Comparison of ENCODE assay signal across 8 mouse cellular contexts in genomic region chr7:141403305-141403704, GRCm38 (mm10). TPM values are rescaled to one million over a fixed set of nuclear protein-coding genes. Genes with fewer than 3 reads are reported as not detected.
DNase-seq lines count a peak whose midpoint lies in the region; ATAC-seq lines count a peak whose summit lies in the region.

No protein-coding gene starts in this region.

- H3K36me3 ChIP-seq in embryonic facial prominence, embryonic 14.5 days (ENCODE audit: control insufficient read depth, insufficient read depth, low read length) = peaks cover 53% of the 10 kb centered on the region
- H3K36me3 ChIP-seq in midbrain, embryonic 11.5 days (ENCODE audit: control insufficient read depth, insufficient read depth, low read length) = peaks cover 16% of the 10 kb centered on the region

- H3K9me3 ChIP-seq in embryonic facial prominence, embryonic 14.5 days (ENCODE audit: control insufficient read depth, low read length) = no peaks in the 10 kb centered on the region
- H3K9me3 ChIP-seq in midbrain, embryonic 11.5 days (ENCODE audit: control insufficient read depth, low read length) = no peaks in the 10 kb centered on the region

- intact Hi-C loops in heart, postnatal 36 days (cut with DNase I) = no loop called here

- no peaks in the 10 kb centered on the region for H3K4me1 ChIP-seq in embryonic facial prominence, embryonic 14.5 days (ENCODE audit: control insufficient read depth, insufficient read depth, low read length)
- no peaks in the 10 kb centered on the region for H3K4me1 ChIP-seq in midbrain, embryonic 11.5 days (ENCODE audit: control insufficient read depth, insufficient read depth, low read length)

- H3K4me2 ChIP-seq in embryonic facial prominence, embryonic 14.5 days (ENCODE audit: low read depth, low read length) = no peak overlapping the region
- no peak overlapping the region for H3K4me2 ChIP-seq in midbrain, embryonic 11.5 days

- no peak overlapping the region for H3K9ac ChIP-seq in embryonic facial prominence, embryonic 14.5 days (ENCODE audit: low read depth, low read length)
- no peak overlapping the region for H3K9ac ChIP-seq in midbrain, embryonic 11.5 days (ENCODE audit: low read length)

- no peak overlapping the region for H3K27ac ChIP-seq in embryonic facial prominence, embryonic 14.5 days (replicated peaks; ENCODE audit: low read depth, low read length)
- H3K27ac ChIP-seq in midbrain, embryonic 11.5 days (ENCODE audit: low read depth, low read length) = no peak overlapping the region

- peak; percentile 55 to 63 for DNase-seq in layer of hippocampus, postnatal 10 days (ENCODE audit: low spot score in 2 of 2)
- DNase-seq in layer of hippocampus, adult 8-10 months (ENCODE audit: low spot score in 2 of 2) = no peak
- DNase-seq in adrenal gland, adult 8-10 months = peak; percentile 65
- DNase-seq in embryonic facial prominence, embryonic 14.5 days (ENCODE audit: low spot score) = peak; percentile 42
- peak; percentile 49 to 64 for DNase-seq in heart, postnatal 36 days
- DNase-seq in kidney, postnatal 36 days = peak; percentile 58 to 82
- DNase-seq in midbrain, embryonic 11.5 days (ENCODE audit: low spot score, missing footprints) = peak; percentile 88
- DNase-seq in spleen, postnatal 4 days (ENCODE audit: low spot score in 2 of 2) = peak; percentile 65 to 83

- no peaks in the 10 kb centered on the region for H3K27me3 ChIP-seq in embryonic facial prominence, embryonic 14.5 days (replicated peaks; ENCODE audit: control insufficient read depth, insufficient read depth, low read length)
- no peaks in the 10 kb centered on the region for H3K27me3 ChIP-seq in midbrain, embryonic 11.5 days (ENCODE audit: control insufficient read depth, insufficient read depth, low read length)

- H3K4me3 ChIP-seq in embryonic facial prominence, embryonic 14.5 days (ENCODE audit: low read depth, low read length) = no peak overlapping the region
- H3K4me3 ChIP-seq in midbrain, embryonic 11.5 days (ENCODE audit: low read depth, low read length) = no peak overlapping the region

- ATAC-seq in embryonic facial prominence, embryonic 14.5 days (ENCODE audit: low read depth) = peak; percentile 53; the same call in 1 of the 2 replicates
- peak; percentile 54; the same call in 1 of the 2 replicates for ATAC-seq in midbrain, embryonic 11.5 days (ENCODE audit: low FRiP score)

- WGBS in embryonic facial prominence, embryonic 14.5 days = 53% methylated on average over 5 of the region's 5 CpGs
- 55% methylated on average over 5 of the region's 5 CpGs for WGBS in midbrain, embryonic 11.5 days

RNA-seq across cellular contexts. Expression of gene Gatd1, which starts 10.6 kb away (rescaled TPM):
- total RNA-seq in layer of hippocampus, postnatal 10 days (2021) = 10 to 100 TPM; 34.4 to 39.3 TPM
- 10 to 100 TPM; 36.8 to 41.3 (median 38.6) TPM for total RNA-seq in layer of hippocampus, adult 8-10 months (2022)
- 10 to 100 TPM; 38.9 to 52.2 (median 47.6) TPM for total RNA-seq in adrenal gland, adult 8-10 months (2022)
- polyA plus RNA-seq in embryonic facial prominence, embryonic 14.5 days (2014; fragmentation: Nextera tagmentation; extraction: Ambion mirVana) = 37.1 and 51.1 TPM in 2 replicates
- 10 to 100 TPM; 14.9 to 16.7 TPM for total RNA-seq in heart, postnatal 36 days (2021)
- polyA plus RNA-seq in midbrain, embryonic 11.5 days (2014; fragmentation: Nextera tagmentation; extraction: Ambion mirVana) = 34.0 and 36.1 TPM in 2 replicates

RNA-seq across cellular contexts. Expression of gene Taldo1, which starts 11.3 kb away (rescaled TPM):
- 100 to 1,000 TPM; 115 to 126 TPM for total RNA-seq in layer of hippocampus, postnatal 10 days (2021)
- 100 to 1,000 TPM; 107 to 127 (median 116) TPM for total RNA-seq in layer of hippocampus, adult 8-10 months (2022)
- 100 to 1,000 TPM; 429 to 671 (median 576) TPM for total RNA-seq in adrenal gland, adult 8-10 months (2022)
- polyA plus RNA-seq in embryonic facial prominence, embryonic 14.5 days (2014; fragmentation: Nextera tagmentation; extraction: Ambion mirVana) = 248 and 250 TPM in 2 replicates
- 100 to 1,000 TPM; 114 to 116 TPM for total RNA-seq in heart, postnatal 36 days (2021)
- 386 and 400 TPM in 2 replicates for polyA plus RNA-seq in midbrain, embryonic 11.5 days (2014; fragmentation: Nextera tagmentation; extraction: Ambion mirVana)

RNA-seq across cellular contexts. Expression of gene Cend1, which starts 26.0 kb away (rescaled TPM):
- total RNA-seq in layer of hippocampus, postnatal 10 days (2021) = 100 to 1,000 TPM; 259 to 281 TPM
- 100 to 1,000 TPM; 248 to 286 (median 272) TPM for total RNA-seq in layer of hippocampus, adult 8-10 months (2022)
- total RNA-seq in adrenal gland, adult 8-10 months (2022) = 1 to 10 TPM; 1.5 to 2.6 (median 2.1) TPM
- polyA plus RNA-seq in embryonic facial prominence, embryonic 14.5 days (2014; fragmentation: Nextera tagmentation; extraction: Ambion mirVana) = 2.8 and 4.5 TPM in 2 replicates
- 1 to 10 TPM in 1 of 2 experiments, under 1 TPM in 1; 0.80 to 1.5 TPM for total RNA-seq in heart, postnatal 36 days (2021)
- 5.8 and 5.9 TPM in 2 replicates for polyA plus RNA-seq in midbrain, embryonic 11.5 days (2014; fragmentation: Nextera tagmentation; extraction: Ambion mirVana)

RNA-seq across cellular contexts. Expression of gene Slc25a22, which starts 34.4 kb away (rescaled TPM):
- 100 to 1,000 TPM; 281 to 341 TPM for total RNA-seq in layer of hippocampus, postnatal 10 days (2021)
- total RNA-seq in layer of hippocampus, adult 8-10 months (2022) = 100 to 1,000 TPM; 295 to 343 (median 318) TPM
- total RNA-seq in adrenal gland, adult 8-10 months (2022) = 100 to 1,000 TPM in 3 of 4 experiments, 10 to 100 TPM in 1; 86.7 to 109 (median 104) TPM
- polyA plus RNA-seq in embryonic facial prominence, embryonic 14.5 days (2014; fragmentation: Nextera tagmentation; extraction: Ambion mirVana) = 29.1 and 30.7 TPM in 2 replicates
- 10 to 100 TPM; 60.0 to 96.2 TPM for total RNA-seq in heart, postnatal 36 days (2021)
- 31.2 and 31.9 TPM in 2 replicates for polyA plus RNA-seq in midbrain, embryonic 11.5 days (2014; fragmentation: Nextera tagmentation; extraction: Ambion mirVana)

RNA-seq across cellular contexts. Expression of gene Pidd1, which starts 40.5 kb away (rescaled TPM):
- 1 to 10 TPM; 2.1 to 3.8 TPM for total RNA-seq in layer of hippocampus, postnatal 10 days (2021)
- total RNA-seq in layer of hippocampus, adult 8-10 months (2022) = 1 to 10 TPM; 1.1 to 2.0 (median 1.5) TPM
- 1 to 10 TPM; 1.0 to 2.3 (median 1.4) TPM for total RNA-seq in adrenal gland, adult 8-10 months (2022)
- polyA plus RNA-seq in embryonic facial prominence, embryonic 14.5 days (2014; fragmentation: Nextera tagmentation; extraction: Ambion mirVana) = 7.1 and 7.4 TPM in 2 replicates
- under 1 TPM; 0.60 to 0.78 TPM for total RNA-seq in heart, postnatal 36 days (2021)
- 7.4 and 7.8 TPM in 2 replicates for polyA plus RNA-seq in midbrain, embryonic 11.5 days (2014; fragmentation: Nextera tagmentation; extraction: Ambion mirVana)

Comparison
In these comparisons a context has a peak if more than half of its experiments do, and no peak if none do; other contexts are left out.
1. DNase-seq: peak in layer of hippocampus, postnatal 10 days (2 of 2), adrenal gland, adult 8-10 months (single experiment), embryonic facial prominence, embryonic 14.5 days (single experiment), heart, postnatal 36 days (2 of 2), kidney, postnatal 36 days (2 of 2), midbrain, embryonic 11.5 days (single experiment) and spleen, postnatal 4 days (2 of 2); none in layer of hippocampus, adult 8-10 months (0 of 2).
2. RNA of gene Cend1, which starts 26.0 kb away (total RNA-seq): 259 to 281 TPM in layer of hippocampus, postnatal 10 days and 248 to 286 TPM in layer of hippocampus, adult 8-10 months; 1.5 to 2.6 TPM in adrenal gland, adult 8-10 months and 0.80 to 1.5 TPM in heart, postnatal 36 days; every median in the first group is over 10 times any median in the second.